Comparison of ENCODE assay signal across 15 mouse cellular contexts in the genomic region with DNA sequence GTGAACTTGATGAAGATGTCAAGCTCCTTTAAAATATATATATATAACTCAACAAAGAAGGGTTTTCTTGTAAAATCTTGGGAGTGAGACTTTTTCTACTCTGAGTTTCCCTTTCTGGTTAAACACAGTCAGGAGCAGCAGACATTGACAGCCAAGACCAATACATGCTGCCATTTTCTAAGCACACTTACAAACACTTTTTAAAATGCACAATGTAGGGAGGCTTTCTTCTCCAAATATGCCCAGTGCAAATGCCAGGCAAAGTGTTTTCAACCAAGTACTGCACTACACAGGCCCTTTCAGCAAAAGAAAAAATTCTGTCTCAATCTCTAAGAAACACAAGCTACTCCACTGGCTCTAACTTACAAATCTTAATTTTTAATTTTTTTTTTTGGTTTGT.
"Had no signal": no experiment of that assay in that cellular context is flagged by ENCODE, and none has a peak within 500 bp of the region (broad histone marks: within the 10 kb centered on the region; RNA-seq: fewer than 3 reads in every experiment).

No protein-coding gene starts in this region.

- H3K9ac ChIP-seq: limb, embryonic 12.5 days; liver, embryonic 14.5 days; lung, embryonic 14.5 days; neural tube, embryonic 12.5 days had no signal

- H3K4me3 ChIP-seq: limb, embryonic 12.5 days; midbrain, embryonic 10.5 days; myocyte; neural tube, embryonic 12.5 days had no signal

- H3K4me2 ChIP-seq: limb, embryonic 12.5 days; lung, embryonic 14.5 days; neural tube, embryonic 12.5 days had no signal

- DNase-seq: kidney, adult 18-20 months; kidney, postnatal 14 days; layer of hippocampus, postnatal 36 days; liver; lung, embryonic 14.5 days; lung, postnatal 10 days; lung, postnatal 4 days; spleen, adult 18-20 months; thymus, adult 18-20 months; thymus, postnatal 14 days had no signal

- H3K27ac ChIP-seq: limb, embryonic 12.5 days; liver, embryonic 14.5 days; midbrain, embryonic 10.5 days; neural tube, embryonic 12.5 days had no signal

- H3K27me3 ChIP-seq: limb, embryonic 12.5 days had no signal

- H3K36me3 ChIP-seq: limb, embryonic 12.5 days; midbrain, embryonic 10.5 days; neural tube, embryonic 12.5 days had no signal

- H3K4me1 ChIP-seq: neural tube, embryonic 12.5 days had no signal

- H3K9me3 ChIP-seq: limb, embryonic 12.5 days; neural tube, embryonic 12.5 days had no signal
